Mouse (Mus musculus) testis, adult 2 months (tissue): ENCODE results near the gene Mtus2. TPM values are rescaled to one million over a fixed set of nuclear protein-coding genes. Genes with fewer than 3 reads are reported as not detected.

Experiments used
- H3K27ac ChIP-seq: fragments of 200-500 bp; 2 replicates; pipeline ENCODE4 v1.5.1; 2012; ENCODE audit warnings: low read depth, low read length; ENCODE audit not compliant: control insufficient read depth, insufficient read depth
- H3K27me3 ChIP-seq: fragments of 200-500 bp; 2 replicates; pipeline ENCODE4 v1.6.1; 2012; ENCODE audit warnings: mild to moderate bottlenecking, low read length, moderate library complexity; ENCODE audit not compliant: control insufficient read depth, insufficient read depth
- H3K36me3 ChIP-seq: fragments of 200-500 bp; 2 replicates; pipeline ENCODE4 v1.6.1; 2012; ENCODE audit warnings: mild to moderate bottlenecking, low read length; ENCODE audit not compliant: control insufficient read depth, insufficient read depth
- H3K4me1 ChIP-seq: fragments of 200-500 bp; 2 replicates; pipeline ENCODE4 v1.6.1; 2012; ENCODE audit warnings: low read length; ENCODE audit not compliant: control insufficient read depth, insufficient read depth
- H3K4me3 ChIP-seq: fragments of 200-500 bp; 2 replicates; pipeline ENCODE4 v1.5.1; 2012; ENCODE audit warnings: low read depth, mild to moderate bottlenecking, low read length, moderate library complexity, mixed read lengths; ENCODE audit not compliant: control insufficient read depth
- CTCF ChIP-seq: fragments of 200-500 bp; IDR thresholded peaks from 2 replicates; pipeline ENCODE4 v1.5.1; 2012; ENCODE audit warnings: low read depth, mild to moderate bottlenecking, inconsistent platforms, low read length, moderate library complexity; ENCODE audit not compliant: control insufficient read depth, insufficient read depth, insufficient replicate concordance
- POLR2A ChIP-seq: fragments of 200-500 bp; IDR thresholded peaks from 2 replicates; pipeline ENCODE4 v1.6.1; 2012; ENCODE audit warnings: low read depth, mild to moderate bottlenecking, inconsistent platforms, low read length, moderate library complexity; ENCODE audit not compliant: control insufficient read depth
- polyA plus RNA-seq: library from polyadenylated mRNA; depleted of rRNA; stranded (reverse); fragments of >200 nt; gene quantifications from 2 replicates; pipeline ENCODE4 v1.2.3, GENCODE M21; 2012

The Mtus2 gene
- polyA plus RNA-seq, 1 experiment, result 1.8 TPM

- Histone ChIP-seq H3K4me3 (no peak overlapping the region), H3K4me1 (peaks cover 3% of the 10 kb centered on the region), H3K36me3 (no peaks in the 10 kb centered on the region), H3K27me3 (no peaks in the 10 kb centered on the region), H3K27ac (no peak overlapping the region)
- TF ChIP-seq POLR2A, result no peak
- no peak for TF ChIP-seq CTCF
These were observed 176.4 kb downstream of the Mtus2 start for GRCm38 (mm10) chr5:148133448-148134060.

- Histone ChIP-seq H3K4me1 (peaks cover 3% of the 10 kb centered on the region), H3K4me3 (no peak overlapping the region), H3K36me3 (no peaks in the 10 kb centered on the region), H3K27ac (no peak overlapping the region), H3K27me3 (no peaks in the 10 kb centered on the region)
- TF ChIP-seq CTCF (no peak), POLR2A (no peak)
These were observed 184.5 kb downstream of the Mtus2 start for GRCm38 (mm10) chr5:148141662-148142061.

- no peaks in the 10 kb centered on the region for H3K4me1 ChIP-seq
- no peak overlapping the region for H3K4me3 ChIP-seq
- no peaks in the 10 kb centered on the region for H3K27me3 ChIP-seq
- H3K27ac ChIP-seq, result no peak overlapping the region
- no peaks in the 10 kb centered on the region for H3K36me3 ChIP-seq
- no peak for TF ChIP-seq POLR2A
- no peak for TF ChIP-seq CTCF
These were observed 189.2 kb downstream of the Mtus2 start for GRCm38 (mm10) chr5:148146200-148146823.

DNA sequence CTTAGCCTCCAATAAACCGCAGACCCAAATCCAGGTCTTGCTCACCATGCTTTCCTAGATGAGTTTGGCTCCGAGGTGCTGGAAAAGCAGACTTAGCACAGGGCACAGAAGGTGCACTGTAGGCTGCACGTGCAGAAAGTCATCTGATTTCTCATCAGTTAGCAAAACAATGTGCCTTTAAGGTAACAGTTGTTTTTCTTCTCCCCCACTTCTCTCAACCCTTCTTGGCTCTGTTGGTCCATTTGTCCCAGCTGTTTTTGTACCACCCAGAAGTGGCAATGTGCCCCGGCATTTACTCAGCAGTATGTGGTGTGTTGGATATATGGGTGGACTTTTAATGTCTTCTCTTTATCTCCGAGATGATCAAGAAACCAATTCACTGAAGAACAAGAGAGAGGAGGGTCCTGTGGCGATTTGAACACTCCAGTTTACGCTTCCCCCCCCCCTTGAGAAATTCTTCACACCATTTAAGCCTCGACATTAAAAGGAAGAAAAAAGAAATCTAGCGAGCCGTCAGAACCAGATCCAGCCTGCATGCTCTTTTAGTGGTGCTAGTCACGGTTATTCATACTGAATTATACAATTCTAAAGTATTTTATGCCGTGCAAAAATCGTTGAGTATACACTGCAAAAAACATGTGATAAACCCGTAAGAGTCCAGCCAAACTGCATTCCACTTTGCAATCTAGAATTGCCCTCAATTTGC lies 194.9 kb downstream of the Mtus2 start:
- no peaks in the 10 kb centered on the region for H3K4me1 ChIP-seq
- H3K36me3 ChIP-seq, result no peaks in the 10 kb centered on the region
- no peaks in the 10 kb centered on the region for H3K27me3 ChIP-seq
- no peak for TF ChIP-seq POLR2A
- TF ChIP-seq CTCF, result no peak
- H3K4me3 ChIP-seq, result no peak overlapping the region
- H3K27ac ChIP-seq, result no peak overlapping the region

DNA sequence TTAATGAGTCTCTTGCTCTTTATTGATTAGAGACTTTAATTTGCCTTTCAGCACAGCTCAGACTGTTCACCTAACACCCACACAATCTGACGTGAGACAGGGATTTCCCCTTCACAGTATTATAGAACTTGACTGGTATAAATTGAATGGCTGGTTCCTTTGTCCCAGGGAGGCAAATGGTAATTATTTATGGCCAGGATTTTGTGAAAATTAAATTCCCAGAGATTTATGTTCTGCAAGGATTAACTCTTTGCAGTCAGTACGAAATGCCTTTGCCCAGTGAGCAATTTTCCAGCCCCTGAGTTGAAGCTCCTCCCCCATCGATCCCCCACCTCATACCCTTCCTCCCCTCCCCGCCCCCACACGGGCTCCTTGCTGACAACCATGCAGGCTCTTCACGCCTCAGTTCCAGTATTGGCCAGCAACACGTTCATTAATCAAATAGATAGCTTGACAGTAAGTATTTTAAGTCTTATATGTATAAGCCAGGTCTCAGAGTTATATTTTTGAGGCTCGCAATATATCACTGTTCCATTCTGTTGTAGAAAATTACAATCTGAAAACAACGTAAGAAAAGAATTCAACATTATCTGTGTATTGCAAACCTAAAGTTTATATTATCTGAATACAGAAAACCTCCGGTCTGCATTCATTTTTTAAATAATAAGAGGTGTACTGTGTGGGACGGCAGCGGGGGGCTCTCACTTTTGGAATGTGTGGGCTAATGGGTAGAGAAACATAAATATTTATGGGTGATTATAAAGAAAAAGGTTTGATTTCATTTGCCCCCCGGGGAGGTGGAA lies 195.7 kb downstream of the Mtus2 start:
- no peak overlapping the region for H3K27ac ChIP-seq
- H3K4me3 ChIP-seq, result no peak overlapping the region
- TF ChIP-seq CTCF (no peak), POLR2A (no peak)
- H3K27me3 ChIP-seq, result no peaks in the 10 kb centered on the region
- H3K36me3 ChIP-seq, result no peaks in the 10 kb centered on the region
- no peaks in the 10 kb centered on the region for H3K4me1 ChIP-seq

DNA sequence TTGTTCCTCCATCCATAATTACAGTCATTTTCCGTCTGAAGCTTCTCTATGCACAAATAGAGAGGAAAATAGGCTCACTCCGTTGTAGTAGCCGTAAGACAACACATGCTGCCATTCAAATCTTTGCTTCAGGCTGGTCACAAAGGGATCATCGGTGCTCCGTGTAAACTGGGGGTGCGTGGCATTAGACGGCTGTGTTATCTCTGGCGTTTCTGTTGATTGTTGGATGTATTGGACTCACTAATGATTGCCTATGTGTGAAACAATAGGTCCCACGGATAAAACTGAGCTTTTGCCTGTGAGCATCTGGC lies 196.2 kb downstream of the Mtus2 start:
- Histone ChIP-seq H3K27me3 (no peaks in the 10 kb centered on the region), H3K27ac (no peak overlapping the region), H3K4me3 (no peak overlapping the region), H3K36me3 (no peaks in the 10 kb centered on the region), H3K4me1 (no peaks in the 10 kb centered on the region)
- TF ChIP-seq CTCF (no peak), POLR2A (no peak)

DNA sequence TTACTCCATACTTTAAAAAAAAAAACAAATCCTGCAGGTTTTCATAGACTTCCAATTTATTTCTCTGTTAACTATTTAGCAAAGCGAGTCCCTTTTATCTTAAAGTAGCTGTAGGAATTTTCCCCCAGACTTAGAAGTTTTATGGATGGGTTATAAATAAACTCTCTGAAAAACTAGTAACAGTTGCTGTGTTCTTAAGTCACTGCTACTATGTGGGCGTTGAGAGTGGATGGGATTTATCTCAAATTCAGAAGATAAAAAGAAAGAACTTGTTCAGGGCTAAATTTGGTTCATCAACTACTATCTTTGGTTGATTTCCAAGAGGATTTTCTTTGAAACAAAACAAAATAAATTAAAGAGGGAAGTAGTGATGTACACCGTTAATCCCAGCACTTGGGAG lies 197.6 kb downstream of the Mtus2 start:
- Histone ChIP-seq H3K27me3 (no peaks in the 10 kb centered on the region), H3K36me3 (no peaks in the 10 kb centered on the region), H3K27ac (no peak overlapping the region), H3K4me1 (no peaks in the 10 kb centered on the region), H3K4me3 (no peak overlapping the region)
- TF ChIP-seq POLR2A, result no peak
- TF ChIP-seq CTCF, result no peak
